19 mouse cellular contexts compared by ENCODE assay signal in the genomic region with DNA sequence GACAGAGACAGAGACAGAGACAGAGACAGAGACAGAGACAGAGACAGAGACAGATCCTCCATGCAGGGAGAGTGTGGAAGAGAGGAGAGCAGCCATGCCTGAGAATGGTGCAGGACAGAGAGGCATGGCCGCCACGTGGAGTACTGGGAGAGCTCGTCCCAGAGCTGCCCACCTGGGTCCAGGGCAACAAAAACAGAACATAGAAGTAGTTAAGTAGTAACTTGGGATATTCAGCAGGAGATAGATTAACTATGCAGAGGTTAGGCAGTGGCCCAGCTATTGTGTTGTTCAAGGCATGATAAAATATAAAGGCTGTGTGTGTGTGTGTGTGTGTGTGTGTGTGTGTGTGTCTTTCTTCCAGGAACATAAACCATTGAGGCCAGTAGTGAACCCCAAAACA.
DNase-seq lines count a peak whose midpoint lies in the region; ATAC-seq and TF ChIP-seq lines count a peak whose summit lies in the region.
"Had no signal": no experiment of that assay in that cellular context is flagged by ENCODE, and none has a peak within 500 bp of the region (broad histone marks: within the 10 kb centered on the region; RNA-seq: fewer than 3 reads in every experiment).

No protein-coding gene starts in this region.

- peaks cover 26% of the 10 kb centered on the region for H3K36me3 ChIP-seq in heart, embryonic 15.5 days
- H3K36me3 ChIP-seq in neural tube, embryonic 15.5 days, result peaks cover 10% of the 10 kb centered on the region; the same call in 1 of the 2 replicates

- H3K9ac ChIP-seq in heart, embryonic 15.5 days, result no peak overlapping the region
- H3K9ac ChIP-seq in neural tube, embryonic 15.5 days (replicated peaks), result no peak overlapping the region
- H3K9ac ChIP-seq: forebrain, embryonic 13.5 days; forebrain, postnatal 0 days; hindbrain, embryonic 15.5 days had no signal

- no peak for DNase-seq in heart, postnatal 10 days
- peak; percentile 56 for DNase-seq in kidney, adult 9 months
- DNase-seq in kidney, adult 8-10 months, result no peak
- DNase-seq: adrenal gland, adult 2 months; adrenal gland, postnatal 25 days; cerebellum, adult 2 months; cerebellum, postnatal 10 days; forebrain, postnatal 0 days; gastrocnemius, postnatal 36 days; heart, adult 11 months; heart, postnatal 36 days had no signal

- H3K4me2 ChIP-seq in heart, embryonic 15.5 days, result no peak overlapping the region
- H3K4me2 ChIP-seq in neural tube, embryonic 15.5 days, result no peak overlapping the region
- H3K4me2 ChIP-seq: forebrain, embryonic 13.5 days; hindbrain, embryonic 15.5 days had no signal

- ATAC-seq in heart, embryonic 15.5 days (replicated peaks; ENCODE audit: insufficient number of reproducible peaks, insufficient read depth, low FRiP score, low read depth), result no peak
- ATAC-seq in neural tube, embryonic 15.5 days (ENCODE audit: low FRiP score), result 0 out of 2 replicates have a peak, but pooled peaks have one; percentile 26
- ATAC-seq: activated CD4-positive, CD25-positive, alpha-beta regulatory T cell, adult 4 months; forebrain, embryonic 13.5 days; forebrain, postnatal 0 days; Patski had no signal

- H3K27me3 ChIP-seq in heart, embryonic 15.5 days, result no peaks in the 10 kb centered on the region
- no peaks in the 10 kb centered on the region for H3K27me3 ChIP-seq in neural tube, embryonic 15.5 days (replicated peaks)
- H3K27me3 ChIP-seq: forebrain, embryonic 13.5 days; hindbrain, embryonic 15.5 days; Patski had no signal

- 81% methylated on average over 3 of the region's 3 CpGs for WGBS in heart, embryonic 15.5 days
- 51% methylated on average over 3 of the region's 3 CpGs for WGBS in neural tube, embryonic 15.5 days

- TF ChIP-seq POLR2A in bone marrow macrophage, adult 2 months (IDR thresholded peaks at IDR 0.05; ENCODE audit: borderline replicate concordance, low read depth, low read length), result no peak

- no peak overlapping the region for H3K4me3 ChIP-seq in heart, embryonic 15.5 days
- no peak overlapping the region for H3K4me3 ChIP-seq in bone marrow macrophage, adult 2 months (ENCODE audit: insufficient read depth, low read length)
- H3K4me3 ChIP-seq in neural tube, embryonic 15.5 days (replicated peaks), result no peak overlapping the region
- H3K4me3 ChIP-seq: embryonic facial prominence, embryonic 10.5 days; forebrain, embryonic 13.5 days; hindbrain, embryonic 15.5 days had no signal

- peaks cover 23% of the 10 kb centered on the region for H3K4me1 ChIP-seq in heart, embryonic 15.5 days (replicated peaks)
- H3K4me1 ChIP-seq in bone marrow macrophage, adult 2 months (ENCODE audit: control insufficient read depth, insufficient read depth, low read length), result peaks cover 64% of the 10 kb centered on the region
- H3K4me1 ChIP-seq in neural tube, embryonic 15.5 days, result 0 out of 2 replicates have a peak, but pooled peaks cover 6% of the 10 kb centered on the region
- H3K4me1 ChIP-seq: forebrain, embryonic 13.5 days; hindbrain, embryonic 15.5 days had no signal

- peak overlapping the region; percentile 65 for H3K27ac ChIP-seq in heart, embryonic 15.5 days
- peak overlapping the region; percentile 52 for H3K27ac ChIP-seq in bone marrow macrophage, adult 2 months (ENCODE audit: insufficient read depth, low read depth, low read length)
- no peak overlapping the region for H3K27ac ChIP-seq in neural tube, embryonic 15.5 days (replicated peaks)
- H3K27ac ChIP-seq: embryonic facial prominence, embryonic 10.5 days; forebrain, embryonic 13.5 days; hindbrain, embryonic 15.5 days had no signal

- H3K9me3 ChIP-seq in heart, embryonic 15.5 days (replicated peaks), result 0 out of 2 replicates have a peak, but pooled peaks cover 4% of the 10 kb centered on the region
- 0 out of 2 replicates have a peak, but pooled peaks cover 8% of the 10 kb centered on the region for H3K9me3 ChIP-seq in neural tube, embryonic 15.5 days (replicated peaks)
- H3K9me3 ChIP-seq: hindbrain, embryonic 15.5 days had no signal

- TF ChIP-seq CTCF in bone marrow macrophage, adult 2 months (IDR thresholded peaks at IDR 0.05; ENCODE audit: low read depth, low read length), result no peak

- intact Hi-C loops in heart, postnatal 10 days (cut with DNase I), result no loop called here
